Mouse (Mus musculus) myocyte (in vitro differentiated cells): ENCODE data around the gene Slc9a9.

ENCODE experiments used
- MAX ChIP-seq: IDR thresholded peaks from one replicate; pipeline ENCODE4 v1.6.1; 2011; ENCODE audit warnings: low read depth, mild to moderate bottlenecking, control low read depth
- SRF ChIP-seq: IDR thresholded peaks from one replicate; pipeline ENCODE4 v1.6.1; 2011; ENCODE audit warnings: low read depth; ENCODE audit not compliant: control insufficient read depth, insufficient read length
- USF1 ChIP-seq: IDR thresholded peaks from one replicate; pipeline ENCODE4 v1.6.1; 2011; ENCODE audit warnings: low read depth, mild to moderate bottlenecking, control low read depth, moderate library complexity

DNA sequence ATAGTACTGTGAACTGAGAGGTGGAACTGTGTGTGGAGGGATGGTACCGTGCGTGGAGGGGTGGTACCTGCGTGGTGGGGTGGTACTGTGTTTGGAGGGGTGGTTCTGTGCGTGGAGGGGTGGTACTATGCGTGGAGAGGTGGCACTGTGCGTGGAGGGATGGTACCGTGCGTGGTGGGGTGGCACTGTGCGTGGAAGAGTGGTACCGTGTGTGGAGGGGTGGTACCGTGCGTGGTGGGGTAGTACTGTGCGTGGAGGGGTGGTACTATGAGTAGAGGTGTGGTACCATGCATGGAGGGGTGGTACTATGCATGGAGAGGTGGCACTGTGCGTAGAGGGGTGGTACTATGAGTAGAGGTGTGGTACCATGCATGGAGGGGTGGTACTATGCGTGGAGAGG lies 167.7 kb downstream of the Slc9a9 start:
- TF ChIP-seq MAX (no peak), USF1 (no peak), SRF (no peak)
